Mouse (Mus musculus): ENCODE results near the gene Ttc37.

- no peak for TF ChIP-seq CTCF (IDR thresholded peaks at IDR 0.05; ENCODE audit: low read depth, low read length)
- TF ChIP-seq POLR2A (IDR thresholded peaks at IDR 0.05; ENCODE audit: borderline replicate concordance, low read depth, low read length) = no peak
Measured at GRCm38 (mm10) chr13:76141117-76141808, 42.7 kb downstream of the Ttc37 start.

Measured in bone marrow macrophage, adult 2 months (primary cell).